Mouse (Mus musculus) E14TG2a.4 (cell line): Measurements from ENCODE around the gene Garnl3.

Experiments
- H3K27me3 ChIP-seq: 2 replicates; pipeline ENCODE4 v1.6.1; 2014; ENCODE audit warnings: low read length, control low read depth; ENCODE audit not compliant: insufficient read depth
- H3K36me3 ChIP-seq: 2 replicates; pipeline ENCODE4 v1.6.1; 2014; ENCODE audit warnings: low read length, control low read depth; ENCODE audit not compliant: insufficient read depth
- H3K4me1 ChIP-seq: replicated peaks from 2 replicates; pipeline ENCODE4 v1.6.1; 2014; ENCODE audit warnings: low read depth, low read length, control low read depth
- H3K4me3 ChIP-seq: replicated peaks from 2 replicates; pipeline ENCODE4 v1.5.1; 2014; ENCODE audit warnings: mild to moderate bottlenecking, low read length
- H3K9me3 ChIP-seq: 2 replicates; pipeline ENCODE4 v1.6.1; 2014; ENCODE audit warnings: low read length, control low read depth
- CTCF ChIP-seq: conservative IDR thresholded peaks from 2 replicates; pipeline ENCODE4 v1.5.1; 2014; ENCODE audit warnings: low read length
- NANOG ChIP-seq: IDR thresholded peaks from 2 replicates; pipeline ENCODE4 v1.6.1; 2014; ENCODE audit warnings: borderline replicate concordance, low read length, mixed read lengths
- POU5F1 ChIP-seq: IDR thresholded peaks from 2 replicates; pipeline ENCODE4 v1.6.1; 2014; ENCODE audit warnings: low read length, borderline replicate concordance

The Garnl3 gene

GRCm38 (mm10) chr2:33162126-33162525 lies 30.7 kb upstream of the Garnl3 start:
- no peak overlapping the region for H3K4me3 ChIP-seq
- no peaks in the 10 kb centered on the region for H3K27me3 ChIP-seq
- H3K4me1 ChIP-seq: peaks cover 32% of the 10 kb centered on the region
- H3K9me3 ChIP-seq: no peaks in the 10 kb centered on the region
- peaks cover 7% of the 10 kb centered on the region; the same call in 1 of the 2 replicates for H3K36me3 ChIP-seq
- TF ChIP-seq NANOG: no peak
- no peak for TF ChIP-seq CTCF
- TF ChIP-seq POU5F1: no peak

GRCm38 (mm10) chr2:33160326-33160973 lies 29.0 kb upstream of the Garnl3 start:
- H3K9me3 ChIP-seq: no peaks in the 10 kb centered on the region
- peak overlapping the region; percentile 56 for H3K4me3 ChIP-seq

GRCm38 (mm10) chr2:33159593-33159992 lies 28.1 kb upstream of the Garnl3 start:
- no peaks in the 10 kb centered on the region for H3K9me3 ChIP-seq
- H3K4me1 ChIP-seq: peaks cover 36% of the 10 kb centered on the region
- H3K36me3 ChIP-seq: no peaks in the 10 kb centered on the region
- peak overlapping the region; percentile 56 for H3K4me3 ChIP-seq
- no peaks in the 10 kb centered on the region for H3K27me3 ChIP-seq
- TF ChIP-seq POU5F1: no peak

More at GRCm38 (mm10) chr2:33160326-33160973, 29.0 kb upstream of the Garnl3 start:
- peaks cover 32% of the 10 kb centered on the region for H3K4me1 ChIP-seq
- TF ChIP-seq NANOG (no peak), POU5F1 (no peak), CTCF (no peak)
- no peaks in the 10 kb centered on the region for H3K27me3 ChIP-seq
- H3K36me3 ChIP-seq: no peaks in the 10 kb centered on the region

- Histone ChIP-seq H3K36me3 (no peaks in the 10 kb centered on the region), H3K27me3 (no peaks in the 10 kb centered on the region), H3K4me1 (peaks cover 36% of the 10 kb centered on the region), H3K9me3 (no peaks in the 10 kb centered on the region), H3K4me3 (no peak overlapping the region)
- TF ChIP-seq NANOG (no peak), CTCF (no peak), POU5F1 (no peak)
These were observed 27.4 kb upstream of the Garnl3 start for GRCm38 (mm10) chr2:33158895-33159294.

- H3K4me3 ChIP-seq: no peak overlapping the region
- H3K36me3 ChIP-seq: no peaks in the 10 kb centered on the region
- TF ChIP-seq NANOG: no peak
- TF ChIP-seq CTCF: no peak
- H3K27me3 ChIP-seq: no peaks in the 10 kb centered on the region
- H3K4me1 ChIP-seq: peaks cover 36% of the 10 kb centered on the region
- no peaks in the 10 kb centered on the region for H3K9me3 ChIP-seq
These were observed 24.9 kb upstream of the Garnl3 start for GRCm38 (mm10) chr2:33156283-33156781.

GRCm38 (mm10) chr2:33154751-33155372 lies 23.4 kb upstream of the Garnl3 start:
- Histone ChIP-seq H3K27me3 (no peaks in the 10 kb centered on the region), H3K36me3 (peaks cover 3% of the 10 kb centered on the region; the same call in 1 of the 2 replicates), H3K4me1 (peaks cover 27% of the 10 kb centered on the region), H3K4me3 (no peak overlapping the region), H3K9me3 (no peaks in the 10 kb centered on the region)
- TF ChIP-seq POU5F1 (no peak), CTCF (peak; percentile 98), NANOG (no peak)

GRCm38 (mm10) chr2:33146994-33147393 lies 15.5 kb upstream of the Garnl3 start:
- no peaks in the 10 kb centered on the region for H3K27me3 ChIP-seq
- no peak overlapping the region for H3K4me3 ChIP-seq
- H3K4me1 ChIP-seq: no peaks in the 10 kb centered on the region
- TF ChIP-seq NANOG (no peak), CTCF (no peak), POU5F1 (no peak)
- no peaks in the 10 kb centered on the region for H3K9me3 ChIP-seq
- peaks cover 4% of the 10 kb centered on the region for H3K36me3 ChIP-seq

GRCm38 (mm10) chr2:33143292-33143691 lies 11.8 kb upstream of the Garnl3 start:
- H3K4me3 ChIP-seq: no peak overlapping the region
- H3K27me3 ChIP-seq: no peaks in the 10 kb centered on the region
- TF ChIP-seq NANOG (no peak), CTCF (no peak), POU5F1 (no peak)

More at GRCm38 (mm10) chr2:33143292-33143691, 11.8 kb upstream of the Garnl3 start:
- no peaks in the 10 kb centered on the region for H3K9me3 ChIP-seq
- no peaks in the 10 kb centered on the region; the same call in none of the 2 replicates for H3K36me3 ChIP-seq
- H3K4me1 ChIP-seq: no peaks in the 10 kb centered on the region
